Mouse (Mus musculus) gastrocnemius, postnatal 14 days (tissue): ENCODE measurements around the gene Trim34a. TPM values are rescaled to one million over a fixed set of nuclear protein-coding genes. Genes with fewer than 3 reads are reported as not detected.
"Not testable (repeated sequence)": the region's sequence is repeated elsewhere in the genome, so short reads cannot be mapped to it uniquely, and the experiment has no call there.

ENCODE experiments used
- DNase-seq: peaks from one replicate; pipeline ENCODE4 v3.0.0; 2021; ENCODE audit warnings: mixed read lengths
- intact Hi-C: fragments of 180-260 bp; cut with DNase I; formaldehyde crosslinking; loops from one replicate; pipeline ENCODE4 v1.15.1; 2025; ENCODE audit warnings: low total_unique reads
- long read RNA-seq, 2 experiments: library from polyadenylated mRNA; stranded (forward); transcript quantifications; one replicate each; pipeline ENCODE4 v2.0.0; 2021
- total RNA-seq, 2 experiments: library from RNA; stranded (reverse); gene quantifications; 2 replicates each; pipeline ENCODE4 v1.2.3; 2021

The Trim34a gene
- total RNA-seq = 1 to 10 TPM; 1.1 to 1.4 TPM
- long read RNA-seq, experiment 1, partial matches to known transcripts = 0 of 2 reads
- long read RNA-seq, experiment 1, other reads (novel, unspliced or antisense) = 0 of 2 reads
- long read RNA-seq, experiment 2, partial matches to known transcripts = 0 of 2 reads
- long read RNA-seq, experiment 2, other reads (novel, unspliced or antisense) = 0 of 2 reads

DNA sequence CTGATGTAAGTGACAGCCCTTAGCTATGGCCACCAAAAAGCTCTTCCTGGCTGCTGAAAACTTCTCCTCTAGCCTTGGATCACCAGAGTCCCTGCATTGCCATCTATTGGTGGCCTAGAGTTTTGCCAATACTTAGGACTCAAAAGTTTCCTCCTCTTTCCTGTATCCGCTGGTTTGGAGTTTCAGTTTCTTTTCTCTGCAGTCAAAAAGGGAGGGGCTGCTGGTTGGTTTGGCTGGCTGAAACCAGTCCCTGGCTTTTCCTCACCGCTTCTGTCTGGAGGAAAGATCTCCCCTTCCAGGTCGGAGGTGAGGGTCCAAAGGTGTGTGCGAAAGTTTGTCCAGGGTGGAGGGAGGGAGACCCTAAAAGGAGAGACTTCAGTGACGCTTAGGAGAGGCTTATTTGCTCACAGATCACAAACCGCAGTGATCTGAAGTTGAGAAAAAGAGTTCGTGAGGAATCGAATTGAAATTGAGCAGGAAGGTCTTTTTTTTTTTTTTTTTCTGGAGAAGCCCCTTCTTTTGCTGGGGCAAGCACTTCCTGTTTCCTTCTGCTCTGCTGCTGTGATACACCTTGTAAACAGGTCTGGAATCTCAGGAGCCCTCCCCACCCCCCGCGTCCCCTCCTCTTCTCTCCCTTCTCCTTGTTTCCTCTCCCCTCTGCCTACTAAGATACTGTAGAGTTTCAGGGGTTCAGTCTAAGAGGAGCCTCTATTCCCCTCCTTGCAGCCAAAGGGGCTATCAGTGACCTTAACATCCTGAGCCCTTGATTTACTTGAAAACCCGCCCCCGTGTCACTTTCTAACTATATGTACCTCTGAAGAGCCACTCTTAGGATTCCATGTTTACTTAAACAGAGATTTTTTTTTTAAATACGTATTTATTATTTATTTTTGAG, at the start of gene Trim34a:
Gene Trim34a, plus strand, starts transcription at position 171 of the 895 bp plus-strand sequence.
- peak; percentile 13 for DNase-seq
- intact Hi-C loops = no loop called here

DNA sequence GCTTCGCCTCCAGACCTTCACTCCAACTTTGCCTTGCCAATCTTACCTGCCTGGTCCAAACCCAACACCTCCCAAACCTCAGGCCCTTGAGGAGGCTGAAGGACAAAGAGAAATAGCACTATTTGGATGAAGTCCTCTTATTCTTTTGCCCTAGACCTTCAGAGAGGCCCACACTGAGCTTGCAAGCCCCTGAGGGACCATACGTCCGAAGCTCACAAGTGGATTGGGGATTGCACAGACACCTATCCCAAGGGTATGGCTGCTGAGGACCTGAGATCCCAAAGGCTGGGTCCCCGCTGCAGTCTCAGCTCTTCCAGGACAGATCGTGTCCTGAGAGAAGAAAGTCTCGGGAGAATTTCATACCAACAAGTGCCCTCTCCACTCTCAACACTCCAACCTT, 48.4 kb upstream of the Trim34a start, which contains the start of gene Olfr649:
Gene Olfr649, minus strand, starts transcription at position 101 of the 400 bp plus-strand sequence.
- intact Hi-C loops = no loop called here

DNA sequence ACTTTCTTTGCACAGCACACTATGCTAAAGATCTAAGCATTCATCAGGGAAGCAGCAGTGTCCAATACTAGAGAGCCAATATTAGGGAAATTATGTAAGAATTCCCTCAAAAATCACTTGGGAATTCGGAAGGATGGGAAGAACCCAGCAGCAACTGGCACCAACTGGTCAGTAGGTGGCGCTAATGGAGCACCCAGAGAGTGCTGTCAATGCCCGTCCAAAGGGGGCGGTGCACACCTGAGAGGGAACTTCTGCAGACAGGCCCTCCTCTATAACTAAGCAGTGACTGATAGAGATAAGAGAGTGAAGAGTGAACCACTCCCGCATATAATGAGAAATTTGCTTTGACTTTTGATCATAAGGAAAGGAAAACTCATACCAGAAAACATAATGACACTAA, 44.4 kb upstream of the Trim34a start:
- DNase-seq = peak; percentile 54
- intact Hi-C loops = no loop called here

More for the DNA sequence above, 48.4 kb upstream of the Trim34a start, which contains the start of gene Olfr649:
- no peak for DNase-seq

DNA sequence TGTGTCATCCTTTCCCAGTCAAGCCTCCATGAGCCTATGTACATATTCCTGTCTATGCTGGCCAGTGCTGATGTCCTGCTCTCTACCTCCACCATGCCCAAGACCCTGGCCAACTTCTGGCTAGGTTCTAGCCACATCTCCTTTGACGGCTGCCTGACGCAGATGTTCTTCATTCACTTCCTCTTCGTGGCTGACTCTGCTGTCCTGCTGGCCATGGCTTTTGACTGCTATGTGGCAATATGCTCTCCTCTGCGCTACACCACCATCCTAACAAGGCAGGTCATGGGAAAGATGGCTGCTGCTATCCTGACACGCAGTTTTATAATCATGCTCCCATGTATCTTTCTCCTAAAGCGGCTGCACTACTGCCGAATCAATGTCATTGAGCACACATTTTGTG, 38.1 kb upstream of the Trim34a start:
- intact Hi-C loops = no loop called here
- no peak for DNase-seq

- DNase-seq = no peak
- intact Hi-C loops = loop anchor here (10.0 kb wide), 1 partner anchor 661 kb away; the partner anchor contains the start of gene Olfr615
These were observed 28.2 kb upstream of the Trim34a start for GRCm38 (mm10) chr7:104216011-104216535.

- no peak for DNase-seq
These were observed 26.4 kb upstream of the Trim34a start for GRCm38 (mm10) chr7:104217881-104218280.

DNA sequence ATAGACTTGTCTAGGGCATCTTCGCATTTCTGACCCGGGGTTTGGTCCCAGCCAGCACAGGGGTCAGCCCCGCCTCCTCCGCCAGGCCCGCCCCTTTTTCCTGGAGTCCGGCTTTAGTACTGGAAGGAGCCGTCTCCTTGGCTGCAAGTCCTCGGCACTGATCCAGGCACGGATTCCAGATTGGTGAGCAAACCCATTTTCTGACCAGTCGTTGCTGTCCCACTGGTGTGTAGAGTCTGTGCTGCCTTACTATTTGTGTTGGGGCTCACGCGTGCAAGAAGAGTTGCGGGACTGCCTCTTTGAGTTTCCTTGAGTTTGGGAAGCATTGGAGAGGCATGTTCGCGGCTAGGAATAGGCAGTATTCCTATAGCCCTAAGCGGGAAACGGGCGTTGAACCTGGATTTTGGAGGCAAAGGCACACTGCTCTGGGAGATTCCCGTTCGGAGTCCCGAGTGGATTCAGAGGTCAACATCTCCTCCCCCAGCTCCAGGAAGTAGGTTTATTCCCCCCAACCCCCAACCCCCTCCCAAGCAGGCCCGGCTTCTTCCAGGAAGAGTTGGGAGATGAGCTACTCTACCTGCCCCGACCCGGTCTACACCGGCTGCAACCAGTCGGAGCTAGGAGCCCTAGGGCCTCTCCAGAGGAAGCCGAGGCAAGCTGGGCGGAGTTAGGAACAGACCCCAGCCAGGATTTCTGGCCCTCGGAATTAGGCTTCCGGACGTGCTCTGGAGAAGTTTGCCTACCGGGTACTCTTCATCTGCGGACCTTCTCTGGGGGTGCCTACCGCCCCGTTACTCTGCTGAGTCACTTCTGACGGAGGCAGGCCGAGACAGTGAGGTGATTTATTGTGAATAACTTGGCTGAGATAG, 25.3 kb upstream of the Trim34a start, which contains the start of gene Trim6:
Gene Trim6, plus strand, starts transcription at position 93 of the 869 bp plus-strand sequence.
- intact Hi-C loops = loop anchor here (10.0 kb wide), 1 partner anchor 664 kb away; the partner anchor contains the start of gene Olfr615

More at GRCm38 (mm10) chr7:104217881-104218280, 26.4 kb upstream of the Trim34a start:
- intact Hi-C loops = loop anchor here (10.0 kb wide), 1 partner anchor 663 kb away; the partner anchor contains the start of gene Olfr615

GRCm38 (mm10) chr7:104231203-104231602, 13.1 kb upstream of the Trim34a start:
- no peak for DNase-seq
- intact Hi-C loops = no loop called here

More for the DNA sequence above, 25.3 kb upstream of the Trim34a start, which contains the start of gene Trim6:
- peak; percentile 77 for DNase-seq

DNA sequence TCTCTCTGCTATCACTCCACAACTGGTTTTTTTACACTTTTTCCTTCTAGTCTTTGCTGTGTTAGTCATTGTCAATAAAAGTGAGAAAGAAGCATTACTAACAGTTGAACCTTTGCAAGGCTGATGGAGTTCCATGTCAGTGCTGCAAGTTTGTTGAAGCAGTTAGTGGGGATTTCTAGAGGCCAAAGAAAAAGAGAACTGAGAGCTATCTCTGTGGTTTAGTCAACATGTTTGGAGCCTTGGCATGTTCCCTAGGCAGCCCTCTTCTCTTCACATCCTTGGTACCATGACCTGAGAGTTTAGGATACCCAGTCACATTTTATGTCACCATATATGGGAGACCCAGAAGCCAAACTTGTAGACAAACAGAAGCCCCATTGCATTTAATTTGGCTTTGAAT, 3.4 kb upstream of the Trim34a start:
- DNase-seq = no peak
- intact Hi-C loops = no loop called here

- intact Hi-C loops = no loop called here
- DNase-seq = no peak
These were observed 641 bp upstream of the Trim34a start for GRCm38 (mm10) chr7:104243616-104244015.

- intact Hi-C loops = not testable (repeated sequence)
These were observed 16.1 kb downstream of the Trim34a start for GRCm38 (mm10) chr7:104260380-104260779.

GRCm38 (mm10) chr7:104265335-104265734, 21.1 kb downstream of the Trim34a start:
- intact Hi-C loops, DNase-seq: not testable (repeated sequence)

More at GRCm38 (mm10) chr7:104260380-104260779, 16.1 kb downstream of the Trim34a start:
- DNase-seq = not testable (repeated sequence)

DNA sequence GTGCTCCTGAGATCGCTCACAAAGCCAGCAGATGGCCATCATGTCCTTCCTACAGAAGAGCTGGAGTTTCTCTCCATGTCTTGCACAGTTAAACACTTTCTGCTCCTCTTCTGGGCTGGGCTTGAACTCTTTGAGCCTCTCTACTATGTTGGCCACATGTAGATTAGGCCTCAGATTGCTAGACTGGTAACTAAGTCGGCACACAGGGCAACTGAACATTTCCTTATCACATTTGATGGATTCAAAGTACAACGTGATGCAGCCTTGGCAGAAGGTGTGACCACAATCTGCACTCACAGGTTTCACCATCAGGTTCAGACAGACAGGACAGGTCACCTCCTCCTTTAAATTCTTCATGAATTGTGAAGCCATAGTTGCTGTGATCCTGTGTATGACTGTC, 35.1 kb downstream of the Trim34a start:
- intact Hi-C loops, DNase-seq: not testable (repeated sequence)

- intact Hi-C loops, DNase-seq: not testable (repeated sequence)
These were observed 43.6 kb downstream of the Trim34a start, which contains the start of gene Trim5 for GRCm38 (mm10) chr7:104287576-104288443. Gene Trim5 (minus strand): TSS chr7:104288094.

DNA sequence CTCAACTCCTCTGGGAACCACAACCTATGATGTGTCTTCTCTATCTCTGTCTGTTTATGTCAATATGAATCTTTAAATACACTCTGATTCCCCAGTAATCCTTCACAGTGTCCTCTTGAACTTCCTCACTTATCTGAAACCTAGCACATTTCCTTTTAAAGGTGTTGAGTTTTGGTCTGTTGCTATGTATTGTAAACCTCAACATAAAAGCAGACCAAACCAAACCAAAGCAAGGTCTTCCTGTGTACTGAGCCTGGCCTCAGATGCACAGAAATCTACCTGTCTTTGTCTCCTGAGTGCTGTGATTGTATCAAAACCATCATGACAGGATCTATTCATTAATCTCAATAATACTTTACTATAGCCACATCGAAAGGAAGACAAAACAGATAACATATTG, 46.4 kb downstream of the Trim34a start:
- no peak for DNase-seq
- intact Hi-C loops = no loop called here

GRCm38 (mm10) chr7:104291638-104292400, 47.6 kb downstream of the Trim34a start:
- intact Hi-C loops = no loop called here
- DNase-seq = no peak
